Mouse (Mus musculus) small intestine, adult 2 months (tissue): Measurements from ENCODE around the gene Tmem33.

Source experiments
- CTCF ChIP-seq: fragments of 200-500 bp; IDR thresholded peaks from 2 replicates; pipeline ENCODE4 v1.5.1; 2012; ENCODE audit warnings: low read depth, mild to moderate bottlenecking, control low read depth, inconsistent platforms, low read length, moderate library complexity, mixed read lengths; ENCODE audit not compliant: insufficient replicate concordance, insufficient read length; ENCODE audit errors: extremely low read depth
- POLR2A ChIP-seq: fragments of 200-500 bp; IDR thresholded peaks from 2 replicates; pipeline ENCODE4 v1.6.1; 2012; ENCODE audit warnings: low read depth, mild to moderate bottlenecking, control low read depth, inconsistent platforms, low read length, moderate library complexity

DNA sequence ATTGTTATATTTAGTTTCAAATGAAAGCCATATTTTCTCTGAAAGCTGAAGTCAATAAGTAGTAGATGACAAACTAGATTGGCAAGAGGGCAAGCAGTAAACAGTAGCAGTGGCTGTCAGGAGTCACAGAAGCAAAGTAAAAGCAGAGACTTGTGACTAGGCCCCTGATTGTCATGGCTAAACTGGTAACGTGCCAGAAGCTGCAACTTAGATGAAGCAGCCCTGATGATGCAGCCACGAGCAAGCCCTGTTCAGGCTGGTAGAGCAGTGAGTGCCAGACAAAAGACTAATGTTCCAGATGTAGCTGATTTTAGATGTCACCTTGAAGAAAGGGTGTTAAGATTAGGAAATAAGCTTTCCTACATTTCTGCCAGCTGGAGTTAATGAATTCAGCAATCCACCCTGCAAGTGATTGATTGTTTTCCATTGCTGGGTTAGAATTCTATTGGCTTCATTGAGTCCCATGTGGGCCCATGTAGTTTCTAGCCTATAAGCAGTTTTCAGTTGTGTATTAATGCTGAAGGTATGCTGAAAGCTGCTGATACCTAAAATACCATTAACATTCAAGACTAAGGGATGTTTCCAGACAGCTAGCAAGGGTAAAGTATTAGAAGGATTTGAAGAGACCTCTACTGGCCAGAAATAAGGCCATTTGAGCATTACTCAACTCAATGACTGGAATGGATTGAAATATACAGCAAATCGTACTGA, 51.6 kb downstream of the Tmem33 start:
- TF ChIP-seq CTCF (no peak), POLR2A (no peak)
